Mouse (Mus musculus) layer of hippocampus, postnatal 25 days (tissue): ENCODE measurements around the gene Ric3. TPM values are rescaled to one million over a fixed set of nuclear protein-coding genes. Genes with fewer than 3 reads are reported as not detected.

Experiments
- DNase-seq, 2 experiments: peaks; one replicate each; pipeline ENCODE4 v3.0.0; 2022; ENCODE audit warnings: mixed read lengths in 2 of 2, low spot score in 1 of 2; ENCODE audit errors: extremely low spot score in 1 of 2
- total RNA-seq, 2 experiments: library from RNA; stranded (reverse); gene quantifications; 2 replicates each; pipeline ENCODE4 v1.2.3; 2021

Gene Ric3
- total RNA-seq, 2 experiments from 2014 or later: 64.5 to 68.9 TPM

DNA sequence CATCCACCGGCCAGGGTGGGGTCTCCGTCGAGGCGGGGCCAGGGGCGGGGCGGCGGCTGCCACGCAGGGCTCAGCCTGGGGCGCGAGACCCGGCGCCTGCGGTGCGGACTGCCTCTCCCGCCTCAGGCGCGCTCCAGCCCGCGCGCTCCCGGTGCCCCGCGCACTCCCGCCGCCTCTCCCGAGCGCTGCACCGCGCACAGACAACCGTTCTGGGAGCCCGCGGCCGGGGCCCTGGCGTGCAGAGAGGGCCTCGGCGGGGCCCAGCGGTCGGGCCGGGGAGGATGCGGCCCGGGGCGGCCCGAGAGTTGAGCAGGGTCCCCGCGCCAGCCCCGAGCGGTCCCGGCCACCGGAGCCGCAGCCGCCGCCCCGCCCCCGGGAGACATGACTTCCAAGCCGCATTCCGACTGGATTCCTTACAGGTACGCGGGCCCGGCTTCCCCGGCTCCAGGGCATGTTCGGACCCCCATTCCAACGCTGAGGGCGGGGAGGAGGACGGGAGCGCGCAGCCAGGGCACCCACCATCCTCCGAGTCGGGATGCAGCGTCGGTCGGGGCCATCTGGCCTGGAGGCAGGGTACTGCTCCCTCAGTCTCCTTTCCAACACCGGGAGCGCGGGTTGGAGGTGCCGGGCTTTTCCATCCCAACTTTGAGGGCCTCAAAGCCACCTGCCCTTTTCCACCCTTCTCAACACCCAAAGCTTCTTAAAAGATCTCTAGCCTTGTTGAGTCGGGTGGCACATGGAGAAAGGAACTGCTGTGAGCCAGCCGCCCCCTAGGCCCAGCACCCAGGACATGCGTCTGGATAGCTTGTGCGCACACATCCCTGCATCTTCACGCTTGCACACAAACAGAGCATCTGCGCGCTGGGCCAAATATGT is 72.2 kb downstream of the Ric3 start:
- DNase-seq: peak; percentile 54 to 62

DNA sequence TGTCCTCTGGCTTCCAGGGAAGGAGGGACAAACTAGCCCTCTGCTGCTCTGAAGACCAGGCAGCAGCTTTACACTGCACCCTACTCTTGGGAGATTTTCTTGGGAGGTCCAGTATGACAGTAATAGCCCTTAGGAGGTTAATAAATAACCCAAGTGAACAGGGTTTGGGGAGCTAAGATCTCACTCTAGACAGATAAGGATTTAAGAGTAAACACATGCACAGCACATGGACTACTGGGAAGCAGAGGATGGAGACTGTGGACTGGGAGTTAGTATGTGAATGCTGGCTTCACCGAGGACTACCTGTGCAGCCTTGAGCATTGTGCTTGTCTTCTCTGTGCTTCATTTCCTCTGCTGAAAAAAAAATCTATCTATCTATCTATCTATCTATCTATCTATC is 73.9 kb downstream of the Ric3 start:
- DNase-seq: no peak

DNA sequence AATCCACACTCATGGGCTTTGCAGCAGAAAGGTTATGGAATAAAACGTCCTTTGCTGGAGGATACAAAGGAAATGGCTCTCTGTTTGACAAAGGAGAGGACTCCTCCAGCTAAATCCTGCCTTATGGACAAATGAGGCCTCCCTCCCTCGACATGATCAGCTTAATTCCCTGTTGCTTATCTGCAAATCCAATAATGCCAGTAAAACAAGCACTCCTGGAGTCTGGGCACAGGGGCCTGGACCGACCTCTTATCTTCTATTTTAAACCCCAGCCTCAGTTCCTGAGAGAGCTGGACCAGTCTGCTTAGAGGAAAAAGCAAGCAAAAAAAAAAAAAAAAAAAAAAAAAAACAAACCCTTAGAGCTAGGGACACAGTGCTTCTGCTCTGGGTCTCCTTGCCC is 79.5 kb downstream of the Ric3 start:
- DNase-seq: no peak

DNA sequence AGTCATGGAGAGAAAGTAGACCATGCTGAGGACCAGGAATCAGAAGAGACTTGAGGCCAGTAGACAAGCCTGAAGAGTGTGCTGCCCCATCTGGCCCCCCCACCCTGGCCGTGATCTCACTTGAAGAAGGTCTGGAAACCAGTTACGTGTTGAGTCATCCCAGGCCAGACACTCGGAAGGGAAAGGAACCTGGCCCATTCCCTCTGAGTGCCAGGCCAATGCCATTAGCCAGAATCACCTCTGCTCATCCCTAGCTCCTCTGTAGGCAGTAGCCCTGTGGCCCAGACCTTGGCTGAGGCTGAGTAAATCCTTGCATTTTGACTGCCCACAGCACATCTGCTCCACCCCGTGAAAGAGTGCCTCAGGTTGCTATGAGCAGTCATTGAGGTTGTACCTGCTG is 81.2 kb downstream of the Ric3 start:
- DNase-seq: no peak

DNA sequence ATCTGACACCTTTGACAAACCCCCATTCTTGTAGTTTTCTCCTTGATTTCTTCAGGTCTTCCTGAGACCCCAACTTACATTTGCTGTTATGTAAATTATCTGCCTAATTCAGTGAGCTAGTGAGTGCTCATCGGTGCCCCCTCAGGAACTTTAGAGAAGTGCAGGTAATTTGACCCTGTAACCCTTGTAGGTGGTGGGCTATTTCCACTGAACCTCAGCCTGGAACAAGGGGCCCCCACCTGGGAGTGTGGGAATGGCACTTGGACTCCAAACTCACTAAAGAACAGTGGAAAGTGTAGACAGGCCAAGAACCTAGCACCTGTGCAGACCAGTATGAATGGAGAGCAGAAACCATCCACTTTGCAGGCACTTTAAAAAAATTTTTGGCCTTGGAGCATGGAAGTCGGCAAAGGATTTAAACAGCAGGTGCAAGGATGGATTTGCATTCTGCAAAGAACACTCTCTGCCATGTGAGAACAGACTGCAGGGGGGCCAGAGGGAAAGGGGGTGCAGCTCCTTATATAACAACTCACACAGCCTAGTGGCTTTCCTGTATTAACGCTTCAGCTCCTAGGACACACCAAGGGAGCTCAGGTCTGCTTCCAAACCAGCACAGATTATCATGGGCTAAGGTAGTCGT is 82.7 kb downstream of the Ric3 start:
- DNase-seq: no peak

DNA sequence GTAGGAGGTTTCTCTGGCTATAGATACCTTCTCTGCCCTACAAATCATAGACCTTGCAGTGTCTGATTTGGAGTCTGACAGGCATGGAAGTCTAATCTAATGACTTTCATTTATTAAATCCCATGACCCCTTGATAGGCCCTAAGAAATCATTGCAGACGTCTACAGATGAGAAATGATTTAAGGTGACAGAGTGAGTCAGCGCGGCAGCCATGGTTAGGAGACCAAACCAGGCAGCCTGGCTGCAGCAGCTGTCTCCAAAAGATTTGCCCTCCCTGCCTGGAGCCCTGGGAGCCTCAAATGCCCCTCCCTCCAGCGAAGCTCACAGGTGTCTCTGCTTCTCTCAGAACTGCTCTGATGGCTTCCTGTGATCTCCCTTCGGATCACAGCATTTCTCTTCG is 87.0 kb downstream of the Ric3 start:
- DNase-seq: no peak

DNA sequence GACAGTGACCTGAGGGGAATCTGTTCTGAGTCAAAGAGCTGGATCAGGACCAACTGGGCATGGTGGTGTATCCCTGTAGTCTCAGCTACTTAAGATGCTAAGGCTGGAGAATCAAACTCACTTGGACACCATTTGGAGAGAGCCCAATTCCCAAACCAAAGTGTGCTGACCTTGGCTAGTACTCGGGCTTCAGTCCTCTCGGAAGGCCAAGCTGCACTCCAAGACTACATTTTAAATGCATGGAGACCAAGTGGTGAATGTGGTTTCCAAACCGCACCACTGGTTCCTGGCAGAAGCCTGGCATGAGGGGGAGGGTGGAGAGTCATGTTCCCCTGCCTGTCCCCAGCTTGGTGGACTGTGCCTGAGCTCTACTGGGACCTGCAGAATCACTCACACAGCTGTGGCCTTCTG is 89.2 kb downstream of the Ric3 start:
- no peak for DNase-seq

DNA sequence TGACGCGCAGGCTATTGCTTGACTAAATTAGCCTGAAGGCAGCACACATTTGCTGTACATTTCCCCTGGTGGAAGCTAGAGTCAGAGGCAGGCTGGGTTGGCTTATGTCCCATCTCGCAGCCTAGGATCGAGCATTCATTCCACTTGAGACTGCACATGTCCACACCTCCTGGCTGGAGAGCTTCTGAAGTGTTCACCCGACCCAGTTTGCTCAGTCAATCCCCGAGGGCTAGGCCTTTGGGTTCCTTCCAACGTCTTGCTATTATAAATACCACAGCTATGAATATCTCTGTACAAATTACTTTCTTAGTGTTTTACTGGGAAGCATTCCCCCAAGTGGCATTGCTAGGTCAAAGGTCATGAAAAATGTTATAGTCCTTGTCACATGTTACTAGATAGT is 89.9 kb downstream of the Ric3 start:
- no peak for DNase-seq

DNA sequence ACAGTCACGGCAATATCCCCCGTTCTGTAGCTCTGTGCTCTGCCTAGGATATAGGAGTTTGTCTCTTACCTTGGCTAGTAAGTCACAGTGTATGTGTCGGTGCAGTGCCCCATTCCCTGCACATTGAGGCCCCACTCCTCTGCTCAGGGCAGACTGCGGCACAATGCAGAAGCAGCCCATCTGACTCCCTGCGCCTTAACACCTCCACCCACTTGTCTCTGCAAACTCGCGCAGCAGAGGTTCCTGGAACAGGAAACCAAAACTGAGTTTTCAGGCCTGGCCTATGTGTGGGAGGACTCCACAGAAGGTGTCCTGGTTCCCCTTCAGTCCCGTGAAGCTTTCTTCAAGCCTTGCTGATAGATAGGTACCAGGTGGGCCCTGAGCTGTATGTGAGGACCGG is 91.9 kb downstream of the Ric3 start:
- DNase-seq: no peak

DNA sequence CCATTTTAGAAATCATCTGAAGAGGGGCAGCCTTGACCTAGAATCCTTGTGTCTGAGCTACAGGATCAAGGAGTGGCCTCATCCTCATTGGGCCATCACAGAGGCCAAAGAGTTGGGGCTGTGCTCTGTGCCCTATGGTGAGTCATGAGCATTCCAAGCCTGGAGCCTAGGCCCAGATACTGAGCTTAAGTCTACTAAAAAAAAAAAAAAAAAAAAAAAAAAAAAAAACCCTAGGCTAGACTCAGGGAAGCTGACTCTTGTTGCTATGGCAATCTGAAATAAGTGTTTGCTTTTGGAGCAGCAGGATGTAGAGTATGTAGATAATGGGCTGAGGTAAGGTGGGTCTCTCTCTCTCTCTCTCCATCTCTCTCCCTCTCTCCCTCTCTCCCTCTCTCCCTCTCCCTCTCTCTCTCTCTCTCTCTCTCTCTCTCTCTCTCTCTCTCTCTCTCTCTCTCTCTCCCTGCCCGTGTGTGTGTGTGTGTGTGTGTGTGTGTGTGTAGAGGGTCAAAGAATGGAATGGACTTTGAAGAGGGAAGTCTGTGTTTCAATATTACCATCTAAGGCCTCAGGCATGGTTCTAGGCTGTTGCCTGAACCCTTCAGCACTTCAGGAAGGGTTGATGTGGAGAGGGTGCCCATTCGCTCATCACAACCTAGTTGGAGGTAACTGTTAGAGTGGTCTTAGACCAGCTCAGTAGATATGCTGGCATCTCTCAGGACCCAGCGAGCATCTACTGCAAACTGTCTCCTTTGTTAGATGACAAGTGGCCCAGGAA is 97.0 kb downstream of the Ric3 start:
- DNase-seq: no peak

Other genes with a start within 250 kb of the Ric3 start
- gene Olfr516, start 232.8 kb downstream of the Ric3 start, total RNA-seq: not detected
- gene Olfr517, start 211.0 kb downstream of the Ric3 start, total RNA-seq: not detected
- not detected for gene Olfr518, start 198.3 kb downstream of the Ric3 start, total RNA-seq
- gene Olfr519, start 188.9 kb downstream of the Ric3 start, total RNA-seq: not detected
- gene Nlrp10, start 153.2 kb downstream of the Ric3 start, total RNA-seq: under 1 TPM; 0.49 to 0.52 TPM
- 10 to 100 TPM; 90.6 to 92.9 TPM for gene Eif3f, start 148.9 kb downstream of the Ric3 start, total RNA-seq
- gene Tub, start 133.0 kb downstream of the Ric3 start, total RNA-seq: 100 to 1,000 TPM; 159 to 187 TPM
- gene Lmo1, start 91.9 kb upstream of the Ric3 start, total RNA-seq: 10 to 100 TPM; 63.2 to 72.8 TPM